Mouse (Mus musculus) G1E (cell line): ENCODE results near the gene Spin2d.

ENCODE experiments used
- CTCF ChIP-seq: IDR thresholded peaks from 2 replicates; pipeline ENCODE4 v1.5.1; 2012; ENCODE audit warnings: low read depth, low read length, inconsistent platforms, mixed read lengths
- POLR2AphosphoS5 ChIP-seq: IDR thresholded peaks from 2 replicates; pipeline ENCODE4 v1.6.1; 2012; ENCODE audit warnings: low read depth, low read length, inconsistent platforms; ENCODE audit not compliant: insufficient replicate concordance

DNA sequence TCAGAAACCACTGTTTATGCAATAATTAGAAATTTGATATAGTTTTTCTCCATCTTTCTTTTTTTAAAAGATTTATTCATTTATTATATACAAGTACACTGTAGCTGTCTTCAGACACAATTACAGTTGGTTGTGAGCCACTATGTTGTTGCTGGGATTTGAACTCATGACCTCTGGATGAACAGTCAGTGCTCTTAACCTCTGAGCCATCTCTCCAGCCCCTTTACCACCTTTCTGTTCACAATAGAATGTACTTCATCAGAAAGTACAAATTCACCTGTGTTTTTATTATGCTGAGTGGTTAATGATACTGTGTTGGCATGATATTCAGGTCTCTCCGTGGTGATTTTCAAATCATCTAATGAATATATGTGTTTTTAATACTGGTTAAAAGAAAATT, 48.6 kb upstream of the Spin2d start:
- TF ChIP-seq POLR2AphosphoS5: no peak
- TF ChIP-seq CTCF: no peak
